Mouse (Mus musculus): ENCODE measurements around the gene Pgc. TPM values are rescaled to one million over a fixed set of nuclear protein-coding genes. Genes with fewer than 3 reads are reported as not detected.

Gene Pgc
- polyA plus RNA-seq, 1 experiment, result not detected

- TF ChIP-seq POLR2AphosphoS2 (IDR thresholded peaks at IDR 0.05; ENCODE audit: insufficient read length, low read depth), result no peak
- TF ChIP-seq POLR2A (IDR thresholded peaks at IDR 0.05; ENCODE audit: insufficient read length, low read depth), result no peak
- TF ChIP-seq MYOD1 (IDR thresholded peaks at IDR 0.05; ENCODE audit: control insufficient read depth in 1 of 3, insufficient read length in 2 of 3, low read depth in 2 of 3), result no peak
- TF ChIP-seq USF1 (IDR thresholded peaks at IDR 0.05; ENCODE audit: low read depth), result no peak
- TF ChIP-seq SRF (IDR thresholded peaks at IDR 0.05; ENCODE audit: control insufficient read depth, insufficient read length, low read depth), result no peak
- TF ChIP-seq TCF12 (IDR thresholded peaks at IDR 0.05; ENCODE audit: insufficient read depth, poor library complexity, severe bottlenecking), result no peak
- no peak for TF ChIP-seq MYOG (IDR thresholded peaks at IDR 0.05; ENCODE audit: control insufficient read depth in 1 of 3, insufficient read depth in 1 of 3, insufficient read length in 2 of 3, low read depth in 2 of 3)
- TF ChIP-seq E2F4 (IDR thresholded peaks at IDR 0.05; ENCODE audit: insufficient read depth), result no peak
- TF ChIP-seq REST (IDR thresholded peaks at IDR 0.05; ENCODE audit: insufficient read depth, insufficient read length), result no peak
- TF ChIP-seq CEBPB (IDR thresholded peaks at IDR 0.05; ENCODE audit: insufficient read depth, poor library complexity, severe bottlenecking), result no peak
- TF ChIP-seq TCF3 (IDR thresholded peaks at IDR 0.05; ENCODE audit: insufficient read length, low read depth), result no peak
- no peak for TF ChIP-seq MAX (IDR thresholded peaks at IDR 0.05; ENCODE audit: low read depth)
- Histone ChIP-seq H3K4me2 (ENCODE audit: low read depth) (peak within 1 kb of the TSS; percentile 93), H3K36me3 (ENCODE audit: control insufficient read depth, insufficient read depth) (no peaks in the 10 kb centered on the region), H3K27me3 (ENCODE audit: control insufficient read depth, insufficient read depth, insufficient read length) (no peaks in the 10 kb centered on the region), H3K79me2 (ENCODE audit: control insufficient read depth, insufficient read depth) (no peaks in the 10 kb centered on the region), H3K4me3 (peak within 1 kb of the TSS; percentile 34), H3ac (ENCODE audit: control insufficient read depth, insufficient read length) (peak within 1 kb of the TSS; percentile 45)
Measured at GRCm38 (mm10) chr17:47694442-47694502, 32.4 kb upstream of the Pgc start, which contains the start of gene Gm21981. TSS of gene Gm21981 (minus strand) at chr17:47694455.

GRCm38 (mm10) chr17:47694503-47695336 is 31.9 kb upstream of the Pgc start, which contains the start of gene Prickle4:
TSS of gene Prickle4 (minus strand) at chr17:47694736.
- TF ChIP-seq POLR2A (IDR thresholded peaks at IDR 0.05; ENCODE audit: insufficient read length, low read depth) (peak; percentile 61), USF1 (IDR thresholded peaks at IDR 0.05; ENCODE audit: low read depth) (no peak), MYOG (IDR thresholded peaks at IDR 0.05; ENCODE audit: control insufficient read depth in 1 of 3, insufficient read depth in 1 of 3, insufficient read length in 2 of 3, low read depth in 2 of 3) (peak in 1 of 3 experiments; percentile 20)

GRCm38 (mm10) chr17:47695337-47695710 is 31.3 kb upstream of the Pgc start:
- Histone ChIP-seq H3K4me2 (ENCODE audit: low read depth) (peak overlapping the region; percentile 73), H3K79me2 (ENCODE audit: control insufficient read depth, insufficient read depth) (no peaks in the 10 kb centered on the region), H3ac (ENCODE audit: control insufficient read depth, insufficient read length) (peak overlapping the region; percentile 45), H3K36me3 (ENCODE audit: control insufficient read depth, insufficient read depth) (no peaks in the 10 kb centered on the region), H3K27me3 (ENCODE audit: control insufficient read depth, insufficient read depth, insufficient read length) (no peaks in the 10 kb centered on the region), H3K4me3 (peak overlapping the region; percentile 34)
- TF ChIP-seq USF1 (IDR thresholded peaks at IDR 0.05; ENCODE audit: low read depth), result no peak
- no peak for TF ChIP-seq POLR2AphosphoS2 (IDR thresholded peaks at IDR 0.05; ENCODE audit: insufficient read length, low read depth)
- TF ChIP-seq TCF3 (IDR thresholded peaks at IDR 0.05; ENCODE audit: insufficient read length, low read depth), result no peak
- no peak for TF ChIP-seq POLR2A (IDR thresholded peaks at IDR 0.05; ENCODE audit: insufficient read length, low read depth)

More at GRCm38 (mm10) chr17:47694503-47695336, 31.9 kb upstream of the Pgc start, which contains the start of gene Prickle4:
- H3K4me2 ChIP-seq (ENCODE audit: low read depth), result peak within 1 kb of the TSS; percentile 93
- H3K36me3 ChIP-seq (ENCODE audit: control insufficient read depth, insufficient read depth), result no peaks in the 10 kb centered on the region
- no peaks in the 10 kb centered on the region for H3K27me3 ChIP-seq (ENCODE audit: control insufficient read depth, insufficient read depth, insufficient read length)
- peak within 1 kb of the TSS; percentile 34 for H3K4me3 ChIP-seq
- H3K79me2 ChIP-seq (ENCODE audit: control insufficient read depth, insufficient read depth), result no peaks in the 10 kb centered on the region
- peak within 1 kb of the TSS; percentile 45 for H3ac ChIP-seq (ENCODE audit: control insufficient read depth, insufficient read length)

- Histone ChIP-seq H3K79me2 (ENCODE audit: control insufficient read depth, insufficient read depth) (no peaks in the 10 kb centered on the region), H3ac (ENCODE audit: control insufficient read depth, insufficient read length) (no peak overlapping the region), H3K4me3 (no peak overlapping the region), H3K36me3 (ENCODE audit: control insufficient read depth, insufficient read depth) (no peaks in the 10 kb centered on the region), H3K27me3 (ENCODE audit: control insufficient read depth, insufficient read depth, insufficient read length) (no peaks in the 10 kb centered on the region), H3K4me2 (ENCODE audit: low read depth) (no peak overlapping the region)
- TF ChIP-seq MYOG (IDR thresholded peaks at IDR 0.05; ENCODE audit: control insufficient read depth in 1 of 3, insufficient read depth in 1 of 3, insufficient read length in 2 of 3, low read depth in 2 of 3) (no peak), SRF (IDR thresholded peaks at IDR 0.05; ENCODE audit: control insufficient read depth, insufficient read length, low read depth) (no peak), POLR2AphosphoS2 (IDR thresholded peaks at IDR 0.05; ENCODE audit: insufficient read length, low read depth) (no peak), TCF12 (IDR thresholded peaks at IDR 0.05; ENCODE audit: insufficient read depth, poor library complexity, severe bottlenecking) (no peak), USF1 (IDR thresholded peaks at IDR 0.05; ENCODE audit: low read depth) (no peak), MAX (IDR thresholded peaks at IDR 0.05; ENCODE audit: low read depth) (no peak), TCF3 (IDR thresholded peaks at IDR 0.05; ENCODE audit: insufficient read length, low read depth) (no peak), REST (IDR thresholded peaks at IDR 0.05; ENCODE audit: insufficient read depth, insufficient read length) (no peak), CEBPB (IDR thresholded peaks at IDR 0.05; ENCODE audit: insufficient read depth, poor library complexity, severe bottlenecking) (no peak), E2F4 (IDR thresholded peaks at IDR 0.05; ENCODE audit: insufficient read depth) (no peak), MYOD1 (IDR thresholded peaks at IDR 0.05; ENCODE audit: control insufficient read depth in 1 of 3, insufficient read length in 2 of 3, low read depth in 2 of 3) (no peak), POLR2A (IDR thresholded peaks at IDR 0.05; ENCODE audit: insufficient read length, low read depth) (no peak)
Measured at GRCm38 (mm10) chr17:47698156-47698555, 28.5 kb upstream of the Pgc start.

GRCm38 (mm10) chr17:47699055-47699454 is 27.6 kb upstream of the Pgc start:
- no peaks in the 10 kb centered on the region for H3K79me2 ChIP-seq (ENCODE audit: control insufficient read depth, insufficient read depth)
- no peak overlapping the region for H3ac ChIP-seq (ENCODE audit: control insufficient read depth, insufficient read length)
- no peak overlapping the region for H3K4me2 ChIP-seq (ENCODE audit: low read depth)
- H3K27me3 ChIP-seq (ENCODE audit: control insufficient read depth, insufficient read depth, insufficient read length), result no peaks in the 10 kb centered on the region
- H3K4me3 ChIP-seq, result no peak overlapping the region
- no peaks in the 10 kb centered on the region for H3K36me3 ChIP-seq (ENCODE audit: control insufficient read depth, insufficient read depth)
- no peak for TF ChIP-seq CEBPB (IDR thresholded peaks at IDR 0.05; ENCODE audit: insufficient read depth, poor library complexity, severe bottlenecking)
- TF ChIP-seq POLR2AphosphoS2 (IDR thresholded peaks at IDR 0.05; ENCODE audit: insufficient read length, low read depth), result no peak
- TF ChIP-seq E2F4 (IDR thresholded peaks at IDR 0.05; ENCODE audit: insufficient read depth), result no peak
- TF ChIP-seq TCF3 (IDR thresholded peaks at IDR 0.05; ENCODE audit: insufficient read length, low read depth), result no peak
- TF ChIP-seq POLR2A (IDR thresholded peaks at IDR 0.05; ENCODE audit: insufficient read length, low read depth), result no peak
- no peak for TF ChIP-seq MYOG (IDR thresholded peaks at IDR 0.05; ENCODE audit: control insufficient read depth in 1 of 3, insufficient read depth in 1 of 3, insufficient read length in 2 of 3, low read depth in 2 of 3)
- TF ChIP-seq REST (IDR thresholded peaks at IDR 0.05; ENCODE audit: insufficient read depth, insufficient read length), result no peak
- TF ChIP-seq SRF (IDR thresholded peaks at IDR 0.05; ENCODE audit: control insufficient read depth, insufficient read length, low read depth), result no peak
